Mouse (Mus musculus) liver, adult (tissue): ENCODE data around the gene Banf2.

Source experiments
- GATA4 ChIP-seq: IDR thresholded peaks from 2 replicates; pipeline ENCODE4 v1.6.1; 2014; ENCODE audit warnings: mild to moderate bottlenecking, low read length; ENCODE audit not compliant: insufficient replicate concordance

The Banf2 gene

GRCm38 (mm10) chr2:144111966-144112365, 79.1 kb downstream of the Banf2 start:
- TF ChIP-seq GATA4: no peak

GRCm38 (mm10) chr2:144112666-144113065, 79.8 kb downstream of the Banf2 start:
- TF ChIP-seq GATA4: no peak

- no peak for TF ChIP-seq GATA4
Measured at GRCm38 (mm10) chr2:144118061-144118460, 85.2 kb downstream of the Banf2 start.

DNA sequence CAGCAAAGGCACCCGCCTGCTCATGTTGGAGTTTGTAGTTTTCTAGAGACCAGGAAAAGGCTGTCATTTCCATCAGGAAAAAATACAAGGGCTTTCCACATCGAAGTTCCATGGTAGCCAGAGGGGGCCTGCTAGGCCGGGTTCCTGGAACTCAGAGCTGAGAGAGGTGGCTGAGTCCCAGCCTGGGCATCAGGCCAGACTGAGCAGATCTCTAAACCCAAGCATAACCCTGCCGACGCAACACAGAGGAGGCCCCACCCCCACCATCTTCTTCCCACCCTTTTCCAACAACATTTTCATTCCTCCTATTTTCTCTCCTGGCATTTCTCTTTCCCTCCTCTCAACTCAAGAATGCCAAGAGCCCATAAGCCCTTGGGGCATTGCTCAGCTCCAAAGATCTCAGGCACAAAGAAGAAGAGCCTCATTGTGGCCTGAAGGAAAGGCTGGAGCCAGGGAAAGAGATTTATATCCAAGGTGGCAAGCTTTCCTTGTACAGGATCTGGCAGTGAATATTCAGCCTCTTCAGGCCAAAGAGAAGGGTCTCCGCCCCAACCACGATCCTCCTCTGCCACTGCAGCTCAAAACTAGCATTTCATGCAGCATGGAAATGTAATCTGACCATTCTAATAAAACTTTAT, 87.4 kb downstream of the Banf2 start:
- no peak for TF ChIP-seq GATA4

- no peak for TF ChIP-seq GATA4
Measured at GRCm38 (mm10) chr2:144122068-144122467, 89.2 kb downstream of the Banf2 start.
